Mouse (Mus musculus) inflammation-experienced regulatory T-cells (primary cell): ENCODE data around the gene Btg1-ps2. TPM values are rescaled to one million over a fixed set of nuclear protein-coding genes. Genes with fewer than 3 reads are reported as not detected.

ENCODE experiments used
- polyA plus RNA-seq, 2 experiments: library from polyadenylated mRNA; unstranded; fragments of 100-300 nt; shearing (Covaris generic); gene quantifications; one replicate each; pipeline ENCODE4 v1.2.1; 2017

Gene Btg1-ps2
- polyA plus RNA-seq: 1 to 10 TPM in 1 of 2 experiments, not detected in 1; 1.1 TPM

GRCm38 (mm10) chrX:38043014-38043413 lies at the start of gene Btg1-ps2:
Gene Btg1-ps2 (minus strand): TSS chrX:38043114.

GRCm38 (mm10) chrX:38085041-38085440 lies 42.1 kb upstream of the Btg1-ps2 start, which contains the start of gene Rhox11:
Gene Rhox11 (minus strand): TSS chrX:38085141.

GRCm38 (mm10) chrX:38066175-38066574 lies 23.3 kb upstream of the Btg1-ps2 start, which contains the start of gene Rhox10:
Gene Rhox10 (plus strand): TSS chrX:38066475.

GRCm38 (mm10) chrX:38018597-38018996 lies 24.3 kb downstream of the Btg1-ps2 start, which contains the start of gene Btg1-ps1:
Gene Btg1-ps1 (minus strand): TSS chrX:38018815.

Other genes with a start within 250 kb of the Btg1-ps2 start
- not detected for gene Rhox5, start 238.3 kb downstream of the Btg1-ps2 start, polyA plus RNA-seq
- gene Rhox6, start 216.2 kb downstream of the Btg1-ps2 start, polyA plus RNA-seq: under 1 TPM in 1 of 2 experiments, not detected in 1; 0.39 TPM
- 1 to 10 TPM in 1 of 2 experiments, under 1 TPM in 1; 0.34 to 1.2 TPM for gene Rhox7a, start 211.4 kb downstream of the Btg1-ps2 start, polyA plus RNA-seq
- not detected for gene Rhox8, start 164.2 kb downstream of the Btg1-ps2 start, polyA plus RNA-seq
- under 1 TPM in 1 of 2 experiments, not detected in 1; 0.24 TPM for gene Rhox7b, start 145.9 kb downstream of the Btg1-ps2 start, polyA plus RNA-seq
- gene Rhox9, start 141.3 kb downstream of the Btg1-ps2 start, polyA plus RNA-seq: under 1 TPM; 0.12 to 0.67 TPM
- 1 to 10 TPM in 1 of 2 experiments, under 1 TPM in 1; 0.18 to 1.2 TPM for gene Btg1-ps1, start 24.3 kb downstream of the Btg1-ps2 start, polyA plus RNA-seq
- not detected for gene Rhox10, start 23.4 kb upstream of the Btg1-ps2 start, polyA plus RNA-seq
- gene Rhox11, start 42.0 kb upstream of the Btg1-ps2 start, polyA plus RNA-seq: not detected
- gene Rhox12, start 67.8 kb upstream of the Btg1-ps2 start, polyA plus RNA-seq: not detected
- gene Rhox13, start 78.1 kb upstream of the Btg1-ps2 start, polyA plus RNA-seq: not detected
- gene Zbtb33, start 146.7 kb upstream of the Btg1-ps2 start, polyA plus RNA-seq: 1 to 10 TPM in 1 of 2 experiments, under 1 TPM in 1; 0.80 to 2.0 TPM
- 1 to 10 TPM in 1 of 2 experiments, under 1 TPM in 1; 0.51 to 1.0 TPM for gene Tmem255a, start 209.3 kb upstream of the Btg1-ps2 start, polyA plus RNA-seq